Mouse (Mus musculus): ENCODE measurements around the gene Bsn.

- TF ChIP-seq POLR2A (IDR thresholded peaks at IDR 0.05; ENCODE audit: insufficient read depth, low read depth, low read length) (no peak), CTCF (IDR thresholded peaks at IDR 0.05; ENCODE audit: insufficient read depth, low read depth, low read length) (no peak)
Observed at GRCm38 (mm10) chr9:108126436-108127180, 63.6 kb downstream of the Bsn start.

Measured in olfactory bulb, adult 2 months (tissue).